Mouse (Mus musculus) brain, embryonic 14.5 days (tissue): ENCODE data around the gene Slc7a12.

ENCODE experiments used
- CTCF ChIP-seq: fragments of 200-500 bp; IDR thresholded peaks from 2 replicates; pipeline ENCODE4 v1.5.1; 2012; ENCODE audit warnings: inconsistent platforms, mild to moderate bottlenecking, moderate library complexity, borderline replicate concordance; ENCODE audit not compliant: insufficient read depth, insufficient read length; ENCODE audit errors: extremely low read depth
- POLR2A ChIP-seq: fragments of 200-500 bp; IDR thresholded peaks from 2 replicates; pipeline ENCODE4 v1.6.1; 2012; ENCODE audit warnings: mild to moderate bottlenecking, inconsistent platforms, borderline replicate concordance; ENCODE audit not compliant: poor library complexity, insufficient read depth, insufficient read length, severe bottlenecking; ENCODE audit errors: extremely low read depth

- TF ChIP-seq POLR2A, result no peak
- TF ChIP-seq CTCF, result no peak
Observed at GRCm38 (mm10) chr3:14432381-14432780, 48.1 kb upstream of the Slc7a12 start.
